Mouse (Mus musculus) central nervous system, embryonic 14 days (tissue): Measurements from ENCODE around the gene Mtm1. TPM values are rescaled to one million over a fixed set of nuclear protein-coding genes. Genes with fewer than 3 reads are reported as not detected.

ENCODE experiments used
- polyA plus RNA-seq: library from polyadenylated mRNA; depleted of rRNA; stranded (reverse); fragments of >200 nt; gene quantifications from 2 replicates; pipeline ENCODE4 v1.2.3, GENCODE M21; 2012; rRNA removed

Gene Mtm1
- 3.5 and 4.1 TPM in 2 replicates for polyA plus RNA-seq

DNA sequence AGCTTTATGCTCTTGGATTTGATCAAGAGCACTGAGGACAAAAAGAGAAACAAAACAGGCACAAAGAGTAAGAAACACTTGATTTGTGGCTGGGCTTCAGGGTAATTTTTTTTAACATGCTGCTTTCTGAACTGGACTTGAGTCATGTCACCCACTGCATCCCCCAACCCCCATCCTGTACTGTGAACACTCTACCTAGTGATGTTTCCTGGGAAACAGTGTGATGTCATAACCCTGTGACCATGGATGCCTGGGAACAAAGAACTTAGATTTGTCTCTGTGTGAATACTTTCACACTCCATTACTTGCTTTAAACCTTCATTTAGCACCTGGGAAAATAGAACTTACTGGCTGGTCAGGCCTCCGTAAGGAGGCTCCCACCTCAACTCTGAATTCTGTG lies at the start of gene Mtm1:
Mtm1 (plus strand) TSS at position 301 of the 400 bp plus-strand sequence.

DNA sequence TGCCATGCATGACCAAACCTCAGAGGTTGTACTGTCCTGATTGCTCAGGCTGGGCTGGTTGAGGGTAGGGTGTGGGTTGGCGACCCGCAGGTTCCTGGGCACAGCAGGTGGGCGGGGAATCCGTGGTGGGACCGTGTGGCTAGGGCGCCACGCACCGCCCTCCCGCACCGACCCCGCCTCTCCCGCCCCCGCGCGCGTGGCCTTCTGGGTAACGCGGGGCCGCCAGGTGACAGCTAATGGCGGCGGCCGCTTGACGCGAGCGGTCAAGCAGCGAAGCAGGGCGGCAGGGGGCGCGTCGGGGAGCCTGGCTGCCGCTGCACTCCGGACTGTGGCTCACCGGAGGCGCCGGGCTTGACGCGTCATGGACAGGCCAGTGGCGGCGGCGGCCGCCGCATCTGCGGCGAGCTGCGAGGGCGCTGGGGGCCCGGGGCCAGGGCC lies 154.0 kb downstream of the Mtm1 start, which contains the start of gene Mtmr1:
Mtmr1 (plus strand) TSS at position 207 of the 438 bp plus-strand sequence.

Other genes starting within 250 kb of the Mtm1 start
- gene Mamld1, start 160.5 kb upstream of the Mtm1 start, polyA plus RNA-seq, result 7.9 and 8.2 TPM in 2 replicates
- gene Mtmr1, start 154.0 kb downstream of the Mtm1 start, polyA plus RNA-seq, result 17.6 and 19.1 TPM in 2 replicates